Mouse (Mus musculus): ENCODE results near the gene Neurl3.

- TF ChIP-seq CTCF (IDR thresholded peaks at IDR 0.05) (no peak), EP300 (IDR thresholded peaks at IDR 0.05; ENCODE audit: insufficient read depth, low read depth, low read length) (no peak)
These were observed 38.6 kb downstream of the Neurl3 start for GRCm38 (mm10) chr1:36235855-36236254.
